Mouse (Mus musculus): ENCODE data around the gene Cabp7. TPM values are rescaled to one million over a fixed set of nuclear protein-coding genes. Genes with fewer than 3 reads are reported as not detected.

The Cabp7 gene
- polyA plus RNA-seq, 1 experiment: not detected

- Histone ChIP-seq H3K9me3 (ENCODE audit: control insufficient read depth, low read length) (peaks cover 8% of the 10 kb centered on the region; the same call in 1 of the 2 replicates), H3K4me1 (ENCODE audit: control insufficient read depth) (no peaks in the 10 kb centered on the region), H3K4me3 (replicated peaks) (no peak overlapping the region), H3K27me3 (ENCODE audit: control insufficient read depth) (peaks cover 16% of the 10 kb centered on the region), H3K36me3 (ENCODE audit: control insufficient read depth) (no peaks in the 10 kb centered on the region)
- no peak for TF ChIP-seq GATA1 (IDR thresholded peaks at IDR 0.05; ENCODE audit: low read length)
Measured at GRCm38 (mm10) chr11:4756460-4756859, 9.9 kb upstream of the Cabp7 start.

GRCm38 (mm10) chr11:4754867-4755266 lies 8.3 kb upstream of the Cabp7 start:
- TF ChIP-seq GATA1 (IDR thresholded peaks at IDR 0.05; ENCODE audit: low read length): no peak
- no peak for TF ChIP-seq TAL1 (IDR thresholded peaks at IDR 0.05; ENCODE audit: low read length)
- peaks cover 8% of the 10 kb centered on the region; the same call in 1 of the 2 replicates for H3K9me3 ChIP-seq (ENCODE audit: control insufficient read depth, low read length)
- peaks cover 16% of the 10 kb centered on the region for H3K27me3 ChIP-seq (ENCODE audit: control insufficient read depth)
- no peaks in the 10 kb centered on the region for H3K4me1 ChIP-seq (ENCODE audit: control insufficient read depth)
- no peaks in the 10 kb centered on the region for H3K36me3 ChIP-seq (ENCODE audit: control insufficient read depth)
- H3K4me3 ChIP-seq (replicated peaks): no peak overlapping the region

- no peaks in the 10 kb centered on the region for H3K36me3 ChIP-seq (ENCODE audit: control insufficient read depth)
- TF ChIP-seq TAL1 (IDR thresholded peaks at IDR 0.05; ENCODE audit: low read length) (no peak), GATA1 (IDR thresholded peaks at IDR 0.05; ENCODE audit: low read length) (no peak)
- peaks cover 23% of the 10 kb centered on the region for H3K27me3 ChIP-seq (ENCODE audit: control insufficient read depth)
- H3K9me3 ChIP-seq (ENCODE audit: control insufficient read depth, low read length): peaks cover 8% of the 10 kb centered on the region; the same call in 1 of the 2 replicates
- no peaks in the 10 kb centered on the region for H3K4me1 ChIP-seq (ENCODE audit: control insufficient read depth)
- H3K4me3 ChIP-seq (replicated peaks): no peak overlapping the region
Measured at GRCm38 (mm10) chr11:4754036-4754435, 7.5 kb upstream of the Cabp7 start.

- Histone ChIP-seq H3K9me3 (ENCODE audit: control insufficient read depth, low read length) (peaks cover 8% of the 10 kb centered on the region; the same call in 1 of the 2 replicates), H3K27me3 (ENCODE audit: control insufficient read depth) (peaks cover 34% of the 10 kb centered on the region), H3K36me3 (ENCODE audit: control insufficient read depth) (no peaks in the 10 kb centered on the region), H3K4me3 (replicated peaks) (no peak overlapping the region), H3K4me1 (ENCODE audit: control insufficient read depth) (no peaks in the 10 kb centered on the region)
- TF ChIP-seq TAL1 (IDR thresholded peaks at IDR 0.05; ENCODE audit: low read length) (no peak), GATA1 (IDR thresholded peaks at IDR 0.05; ENCODE audit: low read length) (no peak)
Measured at GRCm38 (mm10) chr11:4752836-4753235, 6.3 kb upstream of the Cabp7 start.

GRCm38 (mm10) chr11:4750263-4750662 lies 3.7 kb upstream of the Cabp7 start:
- peaks cover 60% of the 10 kb centered on the region for H3K27me3 ChIP-seq (ENCODE audit: control insufficient read depth)
- no peak overlapping the region for H3K4me3 ChIP-seq (replicated peaks)
- H3K4me1 ChIP-seq (ENCODE audit: control insufficient read depth): no peaks in the 10 kb centered on the region
- H3K9me3 ChIP-seq (ENCODE audit: control insufficient read depth, low read length): peaks cover 15% of the 10 kb centered on the region; the same call in 1 of the 2 replicates
- H3K36me3 ChIP-seq (ENCODE audit: control insufficient read depth): no peaks in the 10 kb centered on the region
- TF ChIP-seq TAL1 (IDR thresholded peaks at IDR 0.05; ENCODE audit: low read length) (no peak), GATA1 (IDR thresholded peaks at IDR 0.05; ENCODE audit: low read length) (no peak)

- no peaks in the 10 kb centered on the region for H3K36me3 ChIP-seq (ENCODE audit: control insufficient read depth)
- peaks cover 86% of the 10 kb centered on the region for H3K27me3 ChIP-seq (ENCODE audit: control insufficient read depth)
- no peak for TF ChIP-seq GATA1 (IDR thresholded peaks at IDR 0.05; ENCODE audit: low read length)
- no peak for TF ChIP-seq TAL1 (IDR thresholded peaks at IDR 0.05; ENCODE audit: low read length)
- H3K4me1 ChIP-seq (ENCODE audit: control insufficient read depth): no peaks in the 10 kb centered on the region
- peaks cover 7% of the 10 kb centered on the region; the same call in 1 of the 2 replicates for H3K9me3 ChIP-seq (ENCODE audit: control insufficient read depth, low read length)
- no peak overlapping the region for H3K4me3 ChIP-seq (replicated peaks)
Measured at GRCm38 (mm10) chr11:4747285-4747684, 707 bp upstream of the Cabp7 start.

- no peak overlapping the region for H3K4me3 ChIP-seq (replicated peaks)
- no peaks in the 10 kb centered on the region for H3K36me3 ChIP-seq (ENCODE audit: control insufficient read depth)
- no peak for TF ChIP-seq TAL1 (IDR thresholded peaks at IDR 0.05; ENCODE audit: low read length)
- no peak for TF ChIP-seq GATA1 (IDR thresholded peaks at IDR 0.05; ENCODE audit: low read length)
- H3K4me1 ChIP-seq (ENCODE audit: control insufficient read depth): no peaks in the 10 kb centered on the region
- peaks cover 87% of the 10 kb centered on the region for H3K27me3 ChIP-seq (ENCODE audit: control insufficient read depth)
- peaks cover 7% of the 10 kb centered on the region; the same call in 1 of the 2 replicates for H3K9me3 ChIP-seq (ENCODE audit: control insufficient read depth, low read length)
Measured at GRCm38 (mm10) chr11:4745969-4746368, 609 bp downstream of the Cabp7 start.

- Histone ChIP-seq H3K36me3 (ENCODE audit: control insufficient read depth) (no peaks in the 10 kb centered on the region), H3K4me1 (ENCODE audit: control insufficient read depth) (no peaks in the 10 kb centered on the region; the same call in 1 of the 2 replicates), H3K9me3 (ENCODE audit: control insufficient read depth, low read length) (peaks cover 7% of the 10 kb centered on the region; the same call in 1 of the 2 replicates), H3K27me3 (ENCODE audit: control insufficient read depth) (peaks cover 78% of the 10 kb centered on the region), H3K4me3 (replicated peaks) (no peak overlapping the region)
- no peak for TF ChIP-seq GATA1 (IDR thresholded peaks at IDR 0.05; ENCODE audit: low read length)
- no peak for TF ChIP-seq TAL1 (IDR thresholded peaks at IDR 0.05; ENCODE audit: low read length)
Measured at GRCm38 (mm10) chr11:4744691-4745090, 1.9 kb downstream of the Cabp7 start.

GRCm38 (mm10) chr11:4740785-4741184 lies 5.8 kb downstream of the Cabp7 start:
- no peak for TF ChIP-seq GATA1 (IDR thresholded peaks at IDR 0.05; ENCODE audit: low read length)
- no peak for TF ChIP-seq TAL1 (IDR thresholded peaks at IDR 0.05; ENCODE audit: low read length)
- no peak overlapping the region for H3K4me3 ChIP-seq (replicated peaks)
- peaks cover 4% of the 10 kb centered on the region; the same call in 1 of the 2 replicates for H3K36me3 ChIP-seq (ENCODE audit: control insufficient read depth)
- H3K4me1 ChIP-seq (ENCODE audit: control insufficient read depth): no peaks in the 10 kb centered on the region; the same call in 1 of the 2 replicates
- peaks cover under 1% of the 10 kb centered on the region; the same call in 1 of the 2 replicates for H3K9me3 ChIP-seq (ENCODE audit: control insufficient read depth, low read length)
- peaks cover 39% of the 10 kb centered on the region for H3K27me3 ChIP-seq (ENCODE audit: control insufficient read depth)

- Histone ChIP-seq H3K9me3 (ENCODE audit: control insufficient read depth, low read length) (no peaks in the 10 kb centered on the region), H3K4me3 (replicated peaks) (no peak overlapping the region), H3K27me3 (ENCODE audit: control insufficient read depth) (peaks cover 18% of the 10 kb centered on the region), H3K4me1 (ENCODE audit: control insufficient read depth) (no peaks in the 10 kb centered on the region; the same call in 1 of the 2 replicates), H3K36me3 (ENCODE audit: control insufficient read depth) (peaks cover 4% of the 10 kb centered on the region; the same call in 1 of the 2 replicates)
- no peak for TF ChIP-seq TAL1 (IDR thresholded peaks at IDR 0.05; ENCODE audit: low read length)
Measured at GRCm38 (mm10) chr11:4738719-4739118, 7.9 kb downstream of the Cabp7 start.
